Mouse (Mus musculus) heart, embryonic 16.5 days (tissue): ENCODE results near the gene Ddx3y. TPM values are rescaled to one million over a fixed set of nuclear protein-coding genes. Genes with fewer than 3 reads are reported as not detected.

Experiments used
- polyA plus RNA-seq: library from polyadenylated mRNA; unstranded; fragments of >200 nt; fragmentation: Nextera tagmentation; extraction: Ambion mirVana; gene quantifications from 2 replicates; pipeline ENCODE4 v1.2.1, GENCODE M21; 2015

Gene Ddx3y
- polyA plus RNA-seq, 1 experiment from 2014 or later: 13.2 TPM

Other genes starting within 250 kb of the Ddx3y start
- gene Uty, start 40.9 kb downstream of the Ddx3y start, polyA plus RNA-seq: 5.4 and 8.1 TPM in 2 replicates
- gene Usp9y, start 173.2 kb upstream of the Ddx3y start, polyA plus RNA-seq: not detected in 2 replicates